Mouse (Mus musculus) bone marrow, adult 2 months (tissue): ENCODE results near the gene Il23a.

Experiments used
- CTCF ChIP-seq: fragments of 200-500 bp; IDR thresholded peaks from 2 replicates; pipeline ENCODE4 v1.5.1; 2011; ENCODE audit warnings: low read length, control low read depth; ENCODE audit not compliant: control insufficient read depth, insufficient read depth
- POLR2A ChIP-seq: fragments of 200-500 bp; IDR thresholded peaks from 2 replicates; pipeline ENCODE4 v1.6.1; 2011; ENCODE audit warnings: low read depth, mild to moderate bottlenecking, control low read depth, low read length, borderline replicate concordance; ENCODE audit not compliant: control insufficient read depth

- TF ChIP-seq CTCF, result no peak
- no peak for TF ChIP-seq POLR2A
These were observed 16.9 kb downstream of the Il23a start for GRCm38 (mm10) chr10:128281682-128282081.
